Mouse (Mus musculus) liver, embryonic 12.5 days (tissue): ENCODE results near the gene Bckdhb. TPM values are rescaled to one million over a fixed set of nuclear protein-coding genes. Genes with fewer than 3 reads are reported as not detected.

Source experiments
- ATAC-seq: fragments of 200-750 bp; cut with Nextera tagmentation; 2 replicates; pipeline ENCODE4 v1.8.0; 2017; ENCODE audit warnings: moderate number of reproducible peaks, mild to moderate bottlenecking, moderate library complexity
- H3K27ac ChIP-seq: fragments of 300-500 bp; sonication (generic); 2 replicates; pipeline ENCODE4 v1.5.1; 2016; ENCODE audit warnings: mild to moderate bottlenecking
- H3K27me3 ChIP-seq: fragments of 300-500 bp; sonication (generic); replicated peaks from 2 replicates; pipeline ENCODE4 v1.6.1; 2016; ENCODE audit warnings: mild to moderate bottlenecking, moderate library complexity
- H3K36me3 ChIP-seq: fragments of 300-500 bp; sonication (generic); 2 replicates; pipeline ENCODE4 v1.6.1; 2016; ENCODE audit warnings: mild to moderate bottlenecking, moderate library complexity
- H3K4me1 ChIP-seq: fragments of 300-500 bp; sonication (generic); 2 replicates; pipeline ENCODE4 v1.6.1; 2016
- H3K4me2 ChIP-seq: fragments of 300-500 bp; sonication (generic); 2 replicates; pipeline ENCODE4 v1.6.1; 2016; ENCODE audit warnings: mild to moderate bottlenecking, moderate library complexity
- H3K4me3 ChIP-seq: fragments of 300-500 bp; sonication (generic); 2 replicates; pipeline ENCODE4 v1.5.1; 2016; ENCODE audit warnings: mild to moderate bottlenecking, moderate library complexity
- H3K9ac ChIP-seq: fragments of 300-500 bp; sonication (generic); 2 replicates; pipeline ENCODE4 v1.6.1; 2016; ENCODE audit warnings: mild to moderate bottlenecking, moderate library complexity
- H3K9me3 ChIP-seq: fragments of 300-500 bp; sonication (generic); replicated peaks from 2 replicates; pipeline ENCODE4 v1.6.1; 2016; ENCODE audit warnings: mild to moderate bottlenecking, moderate library complexity
- WGBS: fragments of 180-500 bp; shearing (Covaris S2); methylation state at CpG from one replicate; pipeline ENCODE4 v1.1.7; 2016; ENCODE audit not compliant: insufficient replicate concordance; 5-methylcytosine and 5-hydroxymethylcytosine counted together
- polyA plus RNA-seq: library from polyadenylated mRNA; unstranded; fragments of >200 nt; fragmentation: Nextera tagmentation; extraction: Ambion mirVana; gene quantifications from 2 replicates; pipeline ENCODE4 v1.2.1, GENCODE M21; 2016

Bckdhb gene
- polyA plus RNA-seq, 1 experiment from 2014 or later = 22.4 TPM

- no peaks in the 10 kb centered on the region for H3K36me3 ChIP-seq
- H3K27ac ChIP-seq = no peak overlapping the region
- H3K9me3 ChIP-seq = no peaks in the 10 kb centered on the region
- ATAC-seq = no peak
- no peaks in the 10 kb centered on the region for H3K27me3 ChIP-seq
- no peak overlapping the region for H3K4me3 ChIP-seq
- WGBS = 73% methylated on average over 6 of the region's 6 CpGs
- no peak overlapping the region for H3K9ac ChIP-seq
- 0 out of 2 replicates have a peak, but pooled peaks cover 5% of the 10 kb centered on the region for H3K4me1 ChIP-seq
- H3K4me2 ChIP-seq = no peak overlapping the region
These were observed 106.5 kb downstream of the Bckdhb start for GRCm38 (mm10) chr9:84031406-84031805.

DNA sequence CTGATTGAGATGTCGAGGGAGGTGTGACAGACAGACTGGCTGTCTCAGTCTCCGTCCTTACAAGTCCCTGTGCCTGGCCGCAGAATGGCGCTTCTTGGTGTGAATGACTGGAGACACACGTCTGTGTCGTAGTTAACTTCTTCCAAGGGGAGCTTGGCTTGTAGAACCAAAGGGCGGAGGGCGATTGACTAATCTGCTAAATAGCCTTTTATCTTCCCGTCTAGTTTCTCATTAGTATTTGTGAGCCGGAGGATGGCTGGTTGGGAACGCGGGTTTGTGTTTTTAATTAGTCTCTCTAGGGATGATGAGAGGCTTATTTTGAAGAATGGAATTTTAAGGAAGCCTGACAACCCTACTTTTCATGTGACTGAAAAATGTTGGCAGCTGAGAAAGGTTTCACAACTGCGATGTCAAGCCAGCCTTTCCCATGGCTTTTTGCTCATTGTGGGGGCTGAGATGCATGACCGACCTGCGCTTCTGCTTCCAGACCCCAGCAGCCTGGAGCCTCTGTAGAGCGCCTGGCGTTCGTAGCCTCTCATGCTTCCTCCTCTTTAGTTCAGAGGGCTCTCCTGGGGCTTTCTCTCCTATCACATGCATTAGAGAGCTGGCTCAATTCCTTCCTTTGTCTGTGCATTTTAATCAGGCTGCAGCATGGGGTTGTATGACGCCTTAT, 107.9 kb downstream of the Bckdhb start:
- H3K4me2 ChIP-seq = no peak overlapping the region
- no peak overlapping the region for H3K4me3 ChIP-seq
- no peaks in the 10 kb centered on the region for H3K27me3 ChIP-seq
- 0 out of 2 replicates have a peak, but pooled peaks cover 5% of the 10 kb centered on the region for H3K4me1 ChIP-seq
- no peak overlapping the region for H3K27ac ChIP-seq
- no peaks in the 10 kb centered on the region for H3K36me3 ChIP-seq
- ATAC-seq = no peak
- H3K9ac ChIP-seq = no peak overlapping the region
- WGBS = 63% methylated on average over 19 of the region's 19 CpGs
- H3K9me3 ChIP-seq = no peaks in the 10 kb centered on the region

DNA sequence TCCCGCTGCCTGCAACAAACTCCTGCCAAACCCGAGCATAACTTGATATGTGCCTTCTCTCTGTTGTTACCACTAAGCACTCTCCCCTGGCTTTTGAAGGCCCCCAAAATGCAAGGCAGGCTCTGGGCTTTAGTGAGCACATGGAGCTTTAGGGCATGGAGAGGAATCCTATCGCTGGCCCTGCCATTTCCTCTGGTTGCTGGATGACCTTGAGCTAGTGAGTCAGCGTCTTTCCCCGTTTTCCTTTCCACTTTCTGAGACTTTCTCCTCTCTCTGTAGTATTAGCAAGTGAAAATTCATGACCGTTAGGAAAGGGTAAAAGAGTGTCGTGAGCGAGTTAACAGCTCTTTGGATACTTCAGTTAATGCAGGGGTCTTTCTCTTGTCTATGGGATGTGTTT, 111.1 kb downstream of the Bckdhb start:
- no peaks in the 10 kb centered on the region for H3K9me3 ChIP-seq
- H3K4me3 ChIP-seq = no peak overlapping the region
- H3K36me3 ChIP-seq = no peaks in the 10 kb centered on the region
- no peak for ATAC-seq
- H3K27me3 ChIP-seq = no peaks in the 10 kb centered on the region
- H3K4me2 ChIP-seq = no peak overlapping the region
- no peak overlapping the region for H3K9ac ChIP-seq
- WGBS = 81% methylated on average over 8 of the region's 8 CpGs
- H3K4me1 ChIP-seq = no peaks in the 10 kb centered on the region
- H3K27ac ChIP-seq = no peak overlapping the region

GRCm38 (mm10) chr9:84037224-84037623, 112.3 kb downstream of the Bckdhb start:
- H3K4me2 ChIP-seq = no peak overlapping the region
- H3K9me3 ChIP-seq = no peaks in the 10 kb centered on the region
- no peak overlapping the region for H3K27ac ChIP-seq
- WGBS = 71% methylated on average over 1 of the region's 1 CpGs
- no peak overlapping the region for H3K4me3 ChIP-seq
- H3K27me3 ChIP-seq = no peaks in the 10 kb centered on the region
- no peaks in the 10 kb centered on the region for H3K36me3 ChIP-seq
- H3K9ac ChIP-seq = no peak overlapping the region
- ATAC-seq = no peak
- peaks cover 6% of the 10 kb centered on the region; the same call in 1 of the 2 replicates for H3K4me1 ChIP-seq

DNA sequence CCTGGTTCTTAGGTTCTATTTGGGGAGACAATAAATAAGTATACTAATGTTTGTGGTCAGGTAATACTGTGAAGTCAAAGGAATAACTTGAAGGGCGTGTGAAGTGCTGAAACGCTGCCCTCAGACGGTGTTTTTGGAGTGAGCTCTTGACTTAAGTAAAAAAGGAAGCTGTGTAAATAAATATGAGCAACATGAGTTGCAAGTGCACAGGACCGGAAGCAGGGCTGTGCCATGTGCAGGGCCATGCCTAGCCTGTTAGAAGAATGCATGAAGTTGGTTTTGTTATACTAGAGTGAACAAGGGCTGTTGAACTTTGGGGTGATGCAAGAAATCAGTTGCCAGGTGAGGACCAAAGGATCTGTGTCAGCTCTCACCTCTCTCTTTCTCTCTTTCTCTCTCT, 114.0 kb downstream of the Bckdhb start:
- no peak for ATAC-seq
- no peak overlapping the region for H3K27ac ChIP-seq
- WGBS = 77% methylated on average over 4 of the region's 4 CpGs
- H3K36me3 ChIP-seq = no peaks in the 10 kb centered on the region
- no peaks in the 10 kb centered on the region for H3K9me3 ChIP-seq
- no peaks in the 10 kb centered on the region for H3K27me3 ChIP-seq
- H3K4me2 ChIP-seq = no peak overlapping the region
- peaks cover 10% of the 10 kb centered on the region; the same call in 1 of the 2 replicates for H3K4me1 ChIP-seq
- H3K9ac ChIP-seq = no peak overlapping the region
- H3K4me3 ChIP-seq = no peak overlapping the region

DNA sequence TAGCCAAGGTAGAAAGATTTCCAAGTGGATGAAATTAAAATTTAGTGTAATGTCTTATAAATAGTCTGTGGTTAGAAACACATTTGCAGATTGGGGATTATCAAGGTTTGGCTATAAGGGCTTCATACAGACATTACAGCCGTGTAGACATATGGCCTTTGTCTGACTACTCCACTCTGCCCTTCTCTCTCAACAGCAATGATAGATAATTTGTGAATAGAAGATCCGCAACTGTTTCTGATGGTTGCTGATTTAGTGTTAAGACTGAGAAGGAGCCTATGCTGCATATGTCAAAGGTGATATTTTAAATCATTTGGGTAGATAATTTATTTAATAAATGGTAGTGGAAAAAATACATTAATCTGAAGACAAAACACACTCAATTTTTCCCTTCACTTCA, 115.4 kb downstream of the Bckdhb start:
- H3K4me1 ChIP-seq = peaks cover 10% of the 10 kb centered on the region; the same call in 1 of the 2 replicates
- 80% methylated on average over 2 of the region's 2 CpGs for WGBS

GRCm38 (mm10) chr9:84041631-84042277, 116.8 kb downstream of the Bckdhb start:
- peak; percentile 51 for ATAC-seq
- H3K27ac ChIP-seq = no peak overlapping the region
- H3K4me1 ChIP-seq = peaks cover 10% of the 10 kb centered on the region; the same call in 1 of the 2 replicates
- no peak overlapping the region for H3K9ac ChIP-seq
- no peaks in the 10 kb centered on the region for H3K9me3 ChIP-seq
- no peaks in the 10 kb centered on the region for H3K27me3 ChIP-seq
- WGBS = 64% methylated on average over 4 of the region's 4 CpGs
- no peak overlapping the region for H3K4me3 ChIP-seq
- H3K36me3 ChIP-seq = no peaks in the 10 kb centered on the region
- no peak overlapping the region for H3K4me2 ChIP-seq

More for the DNA sequence above, 115.4 kb downstream of the Bckdhb start:
- H3K27ac ChIP-seq = no peak overlapping the region
- H3K4me2 ChIP-seq = no peak overlapping the region
- ATAC-seq = no peak
- no peak overlapping the region for H3K9ac ChIP-seq
- no peak overlapping the region for H3K4me3 ChIP-seq
- H3K36me3 ChIP-seq = no peaks in the 10 kb centered on the region
- no peaks in the 10 kb centered on the region for H3K27me3 ChIP-seq
- H3K9me3 ChIP-seq = no peaks in the 10 kb centered on the region

DNA sequence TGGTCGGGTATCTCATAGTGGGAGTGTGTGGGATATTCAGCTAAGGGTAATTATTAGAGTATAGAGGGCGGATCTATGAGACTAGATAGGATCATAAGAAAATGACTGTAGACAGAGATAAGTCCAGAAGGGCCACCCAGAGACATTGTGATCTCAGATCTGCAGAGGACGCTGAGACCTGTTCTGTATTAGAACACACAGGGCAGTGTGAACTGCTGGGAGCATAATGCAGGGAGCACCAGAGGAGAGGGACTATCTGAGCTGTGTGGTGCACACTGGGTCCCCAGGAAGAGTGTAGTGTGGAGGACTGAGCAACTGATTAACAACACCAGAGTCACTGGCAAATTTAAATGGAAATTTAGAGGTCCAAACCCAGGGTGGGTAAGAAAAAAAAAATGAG, 117.6 kb downstream of the Bckdhb start:
- Histone ChIP-seq H3K4me3 (no peak overlapping the region), H3K27ac (no peak overlapping the region), H3K9ac (no peak overlapping the region), H3K4me1 (peaks cover 10% of the 10 kb centered on the region; the same call in 1 of the 2 replicates), H3K9me3 (no peaks in the 10 kb centered on the region), H3K4me2 (no peak overlapping the region), H3K36me3 (no peaks in the 10 kb centered on the region), H3K27me3 (no peaks in the 10 kb centered on the region)
- ATAC-seq = peak; percentile 32; the same call in 1 of the 2 replicates
- 49% methylated on average over 3 of the region's 3 CpGs for WGBS

- H3K27me3 ChIP-seq = no peaks in the 10 kb centered on the region
- no peak overlapping the region for H3K9ac ChIP-seq
- H3K4me2 ChIP-seq = no peak overlapping the region
- no peak overlapping the region for H3K4me3 ChIP-seq
- no peak for ATAC-seq
- no peak overlapping the region for H3K27ac ChIP-seq
- 91% methylated on average over 6 of the region's 6 CpGs for whole genome bisulfite sequencing
- no peaks in the 10 kb centered on the region for H3K36me3 ChIP-seq
- no peaks in the 10 kb centered on the region for H3K9me3 ChIP-seq
- H3K4me1 ChIP-seq = peaks cover 13% of the 10 kb centered on the region; the same call in 1 of the 2 replicates
These were observed 119.2 kb downstream of the Bckdhb start for GRCm38 (mm10) chr9:84044136-84044535.

DNA sequence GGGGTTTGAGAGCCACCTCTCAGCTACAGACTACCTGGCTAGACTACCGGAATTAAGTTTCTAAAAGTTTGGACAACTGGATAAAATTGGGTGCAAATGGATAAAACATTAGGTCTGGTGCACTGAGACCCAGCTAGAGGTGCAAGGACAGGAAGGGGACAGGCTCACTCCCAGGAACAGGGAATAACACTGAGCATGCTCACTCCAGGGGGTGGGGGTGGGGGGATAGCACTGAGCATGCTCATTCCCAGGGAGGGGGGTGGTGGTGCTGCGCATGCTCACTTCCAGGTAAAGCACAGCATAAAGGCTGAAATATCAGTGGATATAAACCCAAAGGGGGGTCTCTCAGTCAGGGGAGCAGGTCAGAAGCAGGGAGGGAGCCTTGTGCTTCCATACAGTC, 120.7 kb downstream of the Bckdhb start:
- no peak overlapping the region for H3K4me3 ChIP-seq
- H3K4me2 ChIP-seq = no peak overlapping the region
- no peaks in the 10 kb centered on the region for H3K36me3 ChIP-seq
- H3K4me1 ChIP-seq = peaks cover 17% of the 10 kb centered on the region; the same call in 1 of the 2 replicates
- ATAC-seq = no peak
- H3K27me3 ChIP-seq = no peaks in the 10 kb centered on the region
- 97% methylated on average over 2 of the region's 2 CpGs for WGBS
- H3K9ac ChIP-seq = no peak overlapping the region
- no peaks in the 10 kb centered on the region for H3K9me3 ChIP-seq
- no peak overlapping the region for H3K27ac ChIP-seq

DNA sequence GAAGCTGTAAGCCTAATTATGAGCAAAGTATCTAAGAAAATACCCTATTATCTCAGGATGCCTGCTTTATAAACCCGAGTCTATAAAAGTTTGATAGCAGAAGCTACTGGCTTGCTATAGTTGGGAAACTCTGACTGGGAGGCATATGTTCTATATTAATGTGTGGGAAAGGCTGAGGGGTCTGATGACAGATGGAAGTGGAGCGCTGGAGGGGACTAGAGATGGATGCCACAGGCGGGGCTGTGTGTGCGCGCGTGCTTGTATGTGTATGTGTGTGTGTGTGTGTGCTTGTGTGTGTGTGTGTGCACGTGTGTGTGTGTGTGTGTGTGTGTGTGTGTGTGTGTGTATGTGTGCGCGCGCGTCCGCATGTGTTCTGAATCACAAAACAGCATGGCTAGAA, 121.4 kb downstream of the Bckdhb start:
- no peaks in the 10 kb centered on the region for H3K27me3 ChIP-seq
- no peak overlapping the region for H3K4me2 ChIP-seq
- 88% methylated on average over 11 of the region's 12 CpGs for WGBS
- H3K4me3 ChIP-seq = no peak overlapping the region
- ATAC-seq = no peak
- H3K27ac ChIP-seq = no peak overlapping the region
- no peak overlapping the region for H3K9ac ChIP-seq
- H3K9me3 ChIP-seq = no peaks in the 10 kb centered on the region
- H3K4me1 ChIP-seq = peaks cover 17% of the 10 kb centered on the region; the same call in 1 of the 2 replicates
- H3K36me3 ChIP-seq = no peaks in the 10 kb centered on the region

DNA sequence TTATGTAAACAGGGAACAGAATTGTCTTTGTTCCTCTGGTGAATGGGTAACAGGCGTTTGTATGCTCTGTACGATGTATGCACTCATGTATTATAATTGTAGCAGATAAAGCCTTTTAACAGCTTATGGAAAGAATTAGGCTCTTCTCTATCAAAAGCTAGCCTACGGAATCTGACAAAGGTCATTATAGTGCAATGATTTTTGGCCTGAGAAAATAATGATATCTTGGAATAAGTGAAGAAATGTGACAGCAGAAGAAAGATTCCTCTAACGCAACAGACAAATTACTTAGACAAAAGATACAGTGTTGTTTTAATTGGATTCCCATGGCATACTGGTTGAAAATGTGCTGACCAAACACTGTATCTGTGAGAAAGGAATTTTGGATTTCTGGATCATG, 122.0 kb downstream of the Bckdhb start:
- no peak for ATAC-seq
- H3K4me1 ChIP-seq = peaks cover 12% of the 10 kb centered on the region; the same call in 1 of the 2 replicates
- H3K27ac ChIP-seq = no peak overlapping the region
- WGBS = 77% methylated on average over 4 of the region's 4 CpGs
- H3K9me3 ChIP-seq = no peaks in the 10 kb centered on the region
- no peaks in the 10 kb centered on the region for H3K27me3 ChIP-seq
- H3K4me2 ChIP-seq = no peak overlapping the region
- no peak overlapping the region for H3K4me3 ChIP-seq
- no peak overlapping the region for H3K9ac ChIP-seq
- H3K36me3 ChIP-seq = no peaks in the 10 kb centered on the region
